Mouse (Mus musculus) MEL (cell line): ENCODE data around the gene Adat3. TPM values are rescaled to one million over a fixed set of nuclear protein-coding genes. Genes with fewer than 3 reads are reported as not detected.

Experiments used
- DNase-seq: peaks from one replicate; pipeline ENCODE4 v3.0.0; 2011; ENCODE audit warnings: low read depth, low spot score
- H3K27ac ChIP-seq: 2 replicates; pipeline ENCODE4 v1.5.1; 2012; ENCODE audit warnings: low read depth, mild to moderate bottlenecking, control low read depth, low read length, moderate library complexity; ENCODE audit not compliant: control insufficient read depth
- H3K27me3 ChIP-seq, 2 experiments: fragments of 150-350 bp in 1 of 2; sonication (generic) in 1 of 2; 2 replicates each; pipeline ENCODE4 v1.6.1; 2012; ENCODE audit warnings: low read length in 2 of 2, mild to moderate bottlenecking in 2 of 2, improper control_type of control experiment in 1 of 2, moderate library complexity in 1 of 2; ENCODE audit not compliant: insufficient read depth in 2 of 2, control insufficient read depth in 1 of 2
- H3K36me3 ChIP-seq, 2 experiments: 2 replicates each; pipeline ENCODE4 v1.6.1; 2012 to 2014; ENCODE audit warnings: low read length in 2 of 2, improper control_type of control experiment in 1 of 2, inconsistent platforms in 1 of 2, mild to moderate bottlenecking in 1 of 2; ENCODE audit not compliant: insufficient read depth in 2 of 2, control insufficient read depth in 1 of 2
- H3K4me1 ChIP-seq, 2 experiments: fragments of 150-350 bp in 1 of 2; sonication (generic) in 1 of 2; 2 replicates each; pipeline ENCODE4 v1.6.1; 2012; ENCODE audit warnings: low read length in 2 of 2, improper control_type of control experiment in 1 of 2, mild to moderate bottlenecking in 1 of 2; ENCODE audit not compliant: insufficient read depth in 2 of 2, control insufficient read depth in 1 of 2
- H3K4me3 ChIP-seq, 2 experiments: fragments of 150-350 bp in 1 of 2; sonication (generic) in 1 of 2; 2 replicates each; pipeline ENCODE4 v1.5.1; 2012; ENCODE audit warnings: low read depth in 2 of 2, low read length in 2 of 2, mild to moderate bottlenecking in 2 of 2, moderate library complexity in 2 of 2, control low read depth in 1 of 2, improper control_type of control experiment in 1 of 2; ENCODE audit not compliant: control insufficient read depth in 1 of 2, insufficient read depth in 1 of 2
- H3K79me2 ChIP-seq: 2 replicates; pipeline ENCODE4 v1.6.1; 2012; ENCODE audit warnings: mild to moderate bottlenecking, low read length, moderate library complexity; ENCODE audit not compliant: control insufficient read depth, poor library complexity, insufficient read depth
- H3K9ac ChIP-seq: 2 replicates; pipeline ENCODE4 v1.6.1; 2012; ENCODE audit warnings: low read depth, mild to moderate bottlenecking, control low read depth, low read length, moderate library complexity; ENCODE audit not compliant: control insufficient read depth, poor library complexity, severe bottlenecking
- H3K9me3 ChIP-seq: fragments of 150-350 bp; sonication (generic); replicated peaks from 2 replicates; pipeline ENCODE4 v1.6.1; 2012; ENCODE audit warnings: mild to moderate bottlenecking, low read length, improper control_type of control experiment, moderate library complexity; ENCODE audit not compliant: insufficient read depth
- BHLHE40 ChIP-seq: IDR thresholded peaks from 2 replicates; pipeline ENCODE4 v1.6.1; 2012; ENCODE audit warnings: low read depth, mild to moderate bottlenecking, inconsistent platforms, low read length, improper control_type of control experiment, borderline replicate concordance
- CHD2 ChIP-seq: IDR thresholded peaks from 2 replicates; pipeline ENCODE4 v1.6.1; 2011; ENCODE audit warnings: low read length, improper control_type of control experiment
- CTCF ChIP-seq, 3 experiments: IDR thresholded peaks in 2 of 3; conservative IDR thresholded peaks in 1 of 3; 2 replicates each; pipeline ENCODE4 v1.5.1; 2011 to 2012; ENCODE audit warnings: low read length in 3 of 3, low read depth in 2 of 3, mild to moderate bottlenecking in 2 of 3, improper control_type of control experiment in 1 of 3, inconsistent platforms in 1 of 3, mixed read lengths in 1 of 3, moderate library complexity in 1 of 3; ENCODE audit not compliant: control insufficient read depth in 1 of 3, insufficient read depth in 1 of 3, poor library complexity in 1 of 3, severe bottlenecking in 1 of 3
- ELF1 ChIP-seq: IDR thresholded peaks from 2 replicates; pipeline ENCODE4 v1.6.1; 2014; ENCODE audit warnings: low read depth, mild to moderate bottlenecking, inconsistent platforms, low read length, improper control_type of control experiment, moderate library complexity
- ETS1 ChIP-seq: IDR thresholded peaks from 2 replicates; pipeline ENCODE4 v1.6.1; 2012; ENCODE audit warnings: low read depth, mild to moderate bottlenecking, inconsistent platforms, low read length, improper control_type of control experiment, moderate library complexity
- GABPA ChIP-seq: IDR thresholded peaks from 2 replicates; pipeline ENCODE4 v1.6.1; 2012; ENCODE audit warnings: low read depth, mild to moderate bottlenecking, inconsistent platforms, low read length, improper control_type of control experiment, moderate library complexity
- GATA1 ChIP-seq: IDR thresholded peaks from 2 replicates; pipeline ENCODE4 v1.6.1; 2011; ENCODE audit warnings: low read depth, low read length, improper control_type of control experiment
- HCFC1 ChIP-seq: IDR thresholded peaks from 2 replicates; pipeline ENCODE4 v1.6.1; 2012; ENCODE audit warnings: low read depth, mild to moderate bottlenecking, inconsistent platforms, low read length, improper control_type of control experiment, moderate library complexity
- JUND ChIP-seq: IDR thresholded peaks from 2 replicates; pipeline ENCODE4 v1.6.1; 2011; ENCODE audit warnings: low read depth, mild to moderate bottlenecking, improper control_type of control experiment, low read length
- MAFK ChIP-seq: IDR thresholded peaks from 2 replicates; pipeline ENCODE4 v1.6.1; 2011; ENCODE audit warnings: low read depth, mild to moderate bottlenecking, low read length, improper control_type of control experiment, borderline replicate concordance
- MXI1 ChIP-seq: IDR thresholded peaks from 2 replicates; pipeline ENCODE4 v1.6.1; 2011; ENCODE audit warnings: mild to moderate bottlenecking, low read depth, low read length, improper control_type of control experiment
- MYC ChIP-seq: IDR thresholded peaks from 2 replicates; pipeline ENCODE4 v1.6.1; 2011; ENCODE audit warnings: low read depth, mild to moderate bottlenecking, low read length, improper control_type of control experiment, moderate library complexity
- NRF1 ChIP-seq: IDR thresholded peaks from 2 replicates; pipeline ENCODE4 v1.6.1; 2014; ENCODE audit warnings: low read depth, mild to moderate bottlenecking, inconsistent platforms, low read length, improper control_type of control experiment, moderate library complexity; ENCODE audit not compliant: poor library complexity, insufficient read depth, severe bottlenecking
- POLR2A ChIP-seq, 2 experiments: IDR thresholded peaks; 2 replicates each; pipeline ENCODE4 v1.6.1; 2011 to 2012; ENCODE audit warnings: low read length in 2 of 2, mild to moderate bottlenecking in 2 of 2, control low read depth in 1 of 2, improper control_type of control experiment in 1 of 2, low read depth in 1 of 2, moderate library complexity in 1 of 2; ENCODE audit not compliant: control insufficient read depth in 1 of 2, insufficient read depth in 1 of 2, poor library complexity in 1 of 2
- POLR2AphosphoS5 ChIP-seq: IDR thresholded peaks from 2 replicates; pipeline ENCODE4 v1.6.1; 2012; ENCODE audit warnings: low read depth, borderline replicate concordance, mild to moderate bottlenecking, inconsistent platforms, low read length, moderate library complexity, mixed read lengths
- RAD21 ChIP-seq: IDR thresholded peaks from 2 replicates; pipeline ENCODE4 v1.6.1; 2011; ENCODE audit warnings: mild to moderate bottlenecking, low read depth, low read length, improper control_type of control experiment
- RCOR1 ChIP-seq: IDR thresholded peaks from 2 replicates; pipeline ENCODE4 v1.6.1; 2012; ENCODE audit warnings: low read depth, mild to moderate bottlenecking, inconsistent platforms, low read length, improper control_type of control experiment
- SIN3A ChIP-seq: IDR thresholded peaks from 2 replicates; pipeline ENCODE4 v1.6.1; 2012; ENCODE audit warnings: low read length, improper control_type of control experiment, inconsistent platforms
- SMC3 ChIP-seq: IDR thresholded peaks from 2 replicates; pipeline ENCODE4 v1.6.1; 2011; ENCODE audit warnings: low read depth, low read length, improper control_type of control experiment
- TCF12 ChIP-seq: IDR thresholded peaks from 2 replicates; pipeline ENCODE4 v1.6.1; 2014; ENCODE audit warnings: low read depth, mild to moderate bottlenecking, inconsistent platforms, low read length, improper control_type of control experiment, moderate library complexity
- UBTF ChIP-seq: IDR thresholded peaks from 2 replicates; pipeline ENCODE4 v1.6.1; 2012; ENCODE audit warnings: low read depth, mild to moderate bottlenecking, inconsistent platforms, low read length, improper control_type of control experiment, moderate library complexity, borderline replicate concordance; ENCODE audit not compliant: insufficient read depth
- USF1 ChIP-seq: IDR thresholded peaks from 2 replicates; pipeline ENCODE4 v1.6.1; 2014; ENCODE audit warnings: low read depth, mild to moderate bottlenecking, inconsistent platforms, low read length, improper control_type of control experiment, moderate library complexity
- ZMIZ1 ChIP-seq: IDR thresholded peaks from 2 replicates; pipeline ENCODE4 v1.6.1; 2012; ENCODE audit warnings: low read depth, mild to moderate bottlenecking, inconsistent platforms, low read length, improper control_type of control experiment, moderate library complexity
- polyA plus RNA-seq, 2 experiments: library from polyadenylated mRNA; stranded (reverse) in 1 of 2; unstranded in 1 of 2; fragments of >175 nt in 1 of 2; fragments of >200 nt in 1 of 2; gene quantifications; 2 replicates each; pipeline versions ENCODE4 v1.2.1 to v1.2.4; 2012; ENCODE audit warnings: low replicate concordance in 2 of 2, low read depth in 1 of 2; ENCODE audit not compliant: insufficient read length in 2 of 2, insufficient read depth in 1 of 2, missing spikeins in 1 of 2
- total RNA-seq: library from RNA; depleted of rRNA; stranded (reverse); fragments of 300-350 nt; gene quantifications from 2 replicates; pipeline ENCODE4 v1.2.3, GENCODE M21; 2012

Adat3 gene
- total and polyA plus RNA-seq, 3 experiments = 7.4 to 7.7 TPM; not detected in 1

GRCm38 (mm10) chr10:80618181-80618580, 15.5 kb downstream of the Adat3 start:
- Histone ChIP-seq H3K4me3 (no peak overlapping the region), H3K27me3 (no peaks in the 10 kb centered on the region), H3K79me2 (peaks cover 6% of the 10 kb centered on the region), H3K36me3 (peaks cover 0 to 2% of the 10 kb centered on the region in 2 experiments; a peak in 1 of 4 replicates), H3K27ac (no peak overlapping the region), H3K9me3 (no peaks in the 10 kb centered on the region), H3K9ac (no peak overlapping the region), H3K4me1 (peaks cover 0 to 6% of the 10 kb centered on the region in 2 experiments; a peak in 1 of 4 replicates)
- TF ChIP-seq NRF1 = no peak
- TF ChIP-seq CTCF (IDR thresholded peaks at IDR 0.05 in 2 of 3, conservative IDR thresholded peaks at IDR 0.05 in 1 of 3; ENCODE audit: control insufficient read depth in 1 of 3, insufficient read depth in 1 of 3, low read depth in 2 of 3, low read length in 3 of 3, poor library complexity in 1 of 3, severe bottlenecking in 1 of 3) = no peak
- no peak for TF ChIP-seq CHD2
- TF ChIP-seq MXI1 = no peak
- no peak for TF ChIP-seq POLR2A (IDR thresholded peaks at IDR 0.05; ENCODE audit: control insufficient read depth in 1 of 2, insufficient read depth in 1 of 2, low read depth in 1 of 2, low read length in 2 of 2, poor library complexity in 1 of 2)
- no peak for TF ChIP-seq SMC3
- no peak for TF ChIP-seq BHLHE40
- TF ChIP-seq RCOR1 = no peak
- no peak for TF ChIP-seq UBTF
- TF ChIP-seq POLR2AphosphoS5 = no peak
- no peak for DNase-seq

DNA sequence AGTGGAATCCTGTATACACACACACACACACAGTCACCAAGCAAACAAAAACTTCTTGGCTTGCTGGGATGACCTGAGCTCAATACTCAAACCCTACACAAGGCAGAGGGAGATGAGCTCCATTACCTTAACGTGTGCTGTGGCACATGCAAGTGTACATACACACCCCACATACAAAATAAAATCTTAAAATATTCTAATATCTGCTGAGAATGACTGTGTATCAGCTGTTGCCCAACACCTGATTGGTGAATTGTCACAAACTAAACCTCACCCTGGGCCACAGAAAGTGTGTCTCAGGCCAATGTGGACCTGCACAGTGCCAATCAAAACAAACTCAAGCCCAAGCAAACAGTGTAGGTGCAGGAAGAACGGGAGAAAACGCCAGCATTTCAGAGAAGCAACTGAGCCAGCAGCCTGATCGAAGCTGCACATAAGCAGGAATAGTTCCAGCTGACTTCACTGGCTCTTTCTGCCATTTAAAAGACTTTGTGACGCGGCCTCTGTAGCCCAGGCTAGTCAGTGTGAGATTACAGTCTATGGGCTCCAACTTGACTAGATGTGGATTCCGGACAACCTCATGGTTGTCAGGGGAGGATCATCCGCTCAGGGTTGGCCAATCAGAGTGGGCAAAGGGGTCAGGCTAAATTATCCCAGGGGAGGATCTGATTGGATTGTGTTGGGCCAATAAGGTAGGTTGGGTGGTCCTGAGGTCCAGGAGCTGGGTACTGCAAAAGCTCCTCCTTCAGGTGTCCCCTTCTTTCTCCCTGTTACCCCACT, 17.0 kb downstream of the Adat3 start:
- H3K4me3 ChIP-seq = no peak overlapping the region
- H3K9ac ChIP-seq = no peak overlapping the region
- H3K9me3 ChIP-seq = no peaks in the 10 kb centered on the region
- TF ChIP-seq ETS1 (no peak), USF1 (no peak), TCF12 (no peak), RAD21 (no peak), MYC (no peak), MAFK (no peak), GABPA (no peak), SIN3A (no peak), JUND (no peak), CTCF (IDR thresholded peaks at IDR 0.05 in 2 of 3, conservative IDR thresholded peaks at IDR 0.05 in 1 of 3; ENCODE audit: control insufficient read depth in 1 of 3, insufficient read depth in 1 of 3, low read depth in 2 of 3, low read length in 3 of 3, poor library complexity in 1 of 3, severe bottlenecking in 1 of 3) (no peak), ELF1 (no peak), GATA1 (no peak), ZMIZ1 (no peak), SMC3 (no peak), HCFC1 (no peak)
- no peaks in the 10 kb centered on the region for H3K27me3 ChIP-seq
- H3K36me3 ChIP-seq = 0 out of 4 replicates have a peak, but pooled peaks cover 0 to 2% of the 10 kb centered on the region in 2 experiments
- H3K79me2 ChIP-seq = peaks cover 21% of the 10 kb centered on the region
- H3K4me1 ChIP-seq = peaks cover 0 to 18% of the 10 kb centered on the region in 2 experiments; a peak in 2 of 4 replicates
- DNase-seq = no peak
- H3K27ac ChIP-seq = no peak overlapping the region
